Mouse (Mus musculus) testis, adult 10 weeks (tissue): ENCODE data around the gene Nfya. TPM values are rescaled to one million over a fixed set of nuclear protein-coding genes. Genes with fewer than 3 reads are reported as not detected.

Experiments
- polyA plus RNA-seq: library from polyadenylated mRNA; stranded (reverse); fragments of 350-450 nt; fragmentation: Illumina TruSeq; extraction: RNeasy Lipid Tissue Mini Kit (QIAGEN cat#74804); gene quantifications from one replicate; pipeline ENCODE4 v1.2.3, GENCODE M21; 2014; ENCODE audit warnings: low read depth, low replicate concordance

Gene Nfya
- 12.8 TPM for polyA plus RNA-seq

DNA sequence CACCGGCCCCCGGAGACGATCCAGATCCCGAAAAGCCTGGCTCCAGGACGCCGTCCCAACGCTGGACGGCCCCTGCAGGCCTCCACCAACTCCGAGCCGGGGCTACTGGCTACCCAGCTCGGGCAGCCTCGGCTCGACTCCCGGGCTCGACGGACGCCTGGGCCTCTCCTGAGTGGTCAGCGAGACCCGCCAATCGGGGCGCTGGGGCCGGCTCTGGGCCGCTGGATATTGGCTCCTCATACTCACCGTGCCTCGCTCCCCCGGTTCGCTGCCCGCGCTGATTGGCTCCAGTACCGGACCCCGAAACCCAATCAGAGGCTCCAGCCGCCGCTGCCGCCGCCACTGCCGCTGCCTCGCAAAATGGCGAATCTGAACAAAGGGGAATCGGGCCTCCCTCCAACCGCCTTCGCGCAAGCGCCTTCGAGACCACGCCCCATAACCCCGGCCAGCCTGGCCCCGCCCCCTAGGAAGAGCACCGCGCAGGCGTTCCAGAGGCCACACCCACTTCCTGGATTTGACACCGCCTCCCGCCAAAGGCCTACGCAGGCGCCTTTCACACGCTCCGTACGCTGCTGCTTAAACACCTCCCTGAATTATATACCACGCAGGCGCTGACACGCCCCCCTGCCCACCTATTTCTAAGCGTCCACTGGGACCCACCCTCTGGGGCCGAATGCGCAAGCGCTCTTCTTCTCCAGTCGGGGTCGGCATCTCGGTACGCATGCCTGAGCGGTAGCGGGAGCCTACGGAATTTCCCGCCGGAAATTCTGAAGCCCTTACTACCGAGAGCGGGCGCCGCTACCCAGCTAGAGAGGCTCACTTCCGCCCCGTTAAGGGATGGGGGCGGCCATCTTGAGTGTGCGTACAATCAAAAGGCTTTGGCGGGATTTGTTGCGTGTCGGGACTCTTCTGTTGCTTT lies at the start of gene Nfya, which contains the start of gene Oard1:
Gene Nfya (minus strand): TSS at position 527 of the 919 bp plus-strand sequence.
Gene Oard1 (plus strand): TSS at position 635 of the 919 bp plus-strand sequence.

GRCm38 (mm10) chr17:48454688-48455087 lies 45.0 kb upstream of the Nfya start, which contains the start of gene Unc5cl:
TSS of gene Unc5cl (plus strand) at chr17:48454901.

DNA sequence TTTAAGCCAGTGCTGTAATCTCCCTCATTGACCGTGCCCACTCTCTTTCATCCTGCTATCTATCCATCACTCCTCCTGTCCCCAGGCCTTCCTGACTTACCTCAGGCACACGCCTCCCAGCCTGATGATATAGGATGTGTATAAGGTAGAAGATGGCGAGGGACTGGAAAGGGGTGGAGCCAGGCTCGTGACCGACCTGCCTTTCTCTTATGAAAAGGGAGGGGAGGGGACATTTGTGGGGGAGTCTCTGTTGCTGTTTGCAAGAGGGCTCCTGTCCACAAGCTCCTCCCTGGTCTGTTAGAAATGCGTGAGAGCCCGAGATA lies 41.6 kb upstream of the Nfya start, which contains the start of gene Tspo2:
Gene Tspo2 (minus strand): TSS at position 170 of the 323 bp plus-strand sequence.

DNA sequence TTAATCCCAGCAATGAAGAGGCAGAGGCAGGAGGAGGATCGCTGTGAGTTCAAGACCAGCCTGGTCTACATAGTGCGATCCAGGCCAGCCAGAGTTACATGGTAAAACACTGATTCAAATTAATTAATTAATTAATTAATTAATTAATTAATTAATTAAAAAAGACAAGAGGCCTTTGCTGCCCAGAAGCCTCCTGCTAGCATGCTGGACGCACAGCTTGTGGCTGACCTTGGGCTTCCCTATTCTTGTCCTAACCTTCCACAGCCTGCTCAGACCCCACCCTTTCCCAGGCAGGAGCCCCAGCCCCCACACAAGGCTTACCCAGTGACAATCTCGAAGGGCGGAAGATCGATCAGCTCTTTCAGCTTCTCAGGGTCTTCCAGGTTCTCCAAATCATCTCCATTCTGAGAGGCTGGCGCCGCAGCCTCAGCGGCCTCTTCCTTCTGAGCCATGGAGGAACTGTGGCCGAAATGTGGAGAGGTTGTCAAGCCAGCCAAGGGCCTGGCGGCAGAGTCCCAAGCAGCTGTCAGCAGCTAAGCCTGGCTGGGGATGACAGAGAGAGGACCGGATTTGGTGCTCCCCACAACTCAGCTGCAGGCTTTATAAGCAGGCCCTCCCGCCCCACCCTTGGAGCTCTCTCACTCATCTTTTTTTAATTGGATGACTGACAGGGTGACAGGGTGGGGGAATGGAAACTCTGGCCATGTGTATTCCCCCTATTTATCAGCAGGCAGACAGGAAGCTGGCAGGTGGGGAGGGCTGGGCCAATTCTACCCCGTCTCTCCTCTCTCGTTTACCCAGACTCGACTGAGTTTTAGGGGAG lies 22.7 kb upstream of the Nfya start, which contains the start of gene Apobec2:
Gene Apobec2 (minus strand): TSS at position 773 of the 823 bp plus-strand sequence.

GRCm38 (mm10) chr17:48359616-48360015 lies 50.1 kb downstream of the Nfya start, which contains the start of gene Treml1:
TSS of gene Treml1 (plus strand) at chr17:48359916.

DNA sequence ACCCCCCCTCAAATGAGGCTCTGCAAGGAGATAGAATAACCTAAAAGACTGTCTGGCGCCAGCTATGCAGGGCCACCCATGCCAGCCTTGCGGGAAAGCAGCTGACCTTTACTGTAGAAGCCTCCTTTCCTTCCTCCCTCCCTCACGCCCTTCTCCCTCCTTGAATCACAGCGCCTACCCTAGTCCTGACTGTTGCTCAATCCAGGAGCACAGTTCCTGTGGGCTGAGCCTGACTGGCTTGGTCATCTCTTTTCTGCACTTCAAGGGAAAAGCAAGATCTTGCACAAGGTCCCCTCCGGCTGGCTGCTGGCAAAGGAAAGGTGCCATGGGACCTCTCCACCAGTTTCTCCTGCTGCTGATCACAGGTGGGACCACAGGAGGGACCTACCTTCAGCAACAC lies 63.5 kb downstream of the Nfya start, which contains the start of gene Trem2:
Gene Trem2 (plus strand): TSS at position 171 of the 400 bp plus-strand sequence.

Other genes with a start within 250 kb of the Nfya start
- gene A530064D06Rik, start 242.6 kb downstream of the Nfya start, polyA plus RNA-seq = 0.11 TPM
- 1.6 TPM for gene Trem1, start 177.1 kb downstream of the Nfya start, polyA plus RNA-seq
- gene Trem3, start 162.1 kb downstream of the Nfya start, polyA plus RNA-seq = not detected
- not detected for gene Treml4, start 145.6 kb downstream of the Nfya start, polyA plus RNA-seq
- gene Treml2, start 110.4 kb downstream of the Nfya start, polyA plus RNA-seq = not detected
- 2.6 TPM for gene B430306N03Rik, start 93.8 kb downstream of the Nfya start, polyA plus RNA-seq
- gene Trem2, start 63.5 kb downstream of the Nfya start, polyA plus RNA-seq = not detected
- gene Treml1, start 50.0 kb downstream of the Nfya start, polyA plus RNA-seq = not detected
- 43.5 TPM for gene Oard1, start 108 bp upstream of the Nfya start, polyA plus RNA-seq
- gene Apobec2, start 23.0 kb upstream of the Nfya start, polyA plus RNA-seq = 0.39 TPM
- gene Tspo2, start 41.6 kb upstream of the Nfya start, polyA plus RNA-seq = not detected
- gene Unc5cl, start 45.0 kb upstream of the Nfya start, polyA plus RNA-seq = not detected